ENCODE assay signal across 14 mouse cellular contexts in the genomic region with DNA sequence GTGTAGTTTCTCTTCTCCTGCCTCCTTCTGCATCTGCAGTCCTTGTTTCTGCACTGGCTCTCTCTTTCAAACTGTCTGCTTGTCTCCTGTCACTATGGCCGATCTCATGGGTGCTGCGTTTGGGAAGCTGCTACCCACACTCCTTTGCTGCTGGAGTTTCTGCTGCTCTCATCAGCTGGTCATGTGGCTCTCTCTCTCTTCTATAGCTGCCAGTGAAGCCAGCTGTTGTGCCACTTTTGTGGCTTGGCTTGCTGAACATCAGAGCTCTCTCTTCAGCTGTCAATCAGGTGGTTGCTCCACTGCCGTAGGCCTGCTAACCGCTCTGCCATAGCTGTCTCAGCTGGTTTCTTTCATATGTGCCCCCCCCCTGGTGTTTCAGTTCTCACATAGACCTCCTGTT. TPM values are rescaled to one million over a fixed set of nuclear protein-coding genes. Genes with fewer than 3 reads are reported as not detected.
A peak's percentile ranks its signal among the peaks of the same experiment; 100 is the strongest.
DNase-seq lines count a peak whose midpoint lies in the region; ATAC-seq lines count a peak whose summit lies in the region.
"Had no signal": no experiment of that assay in that cellular context is flagged by ENCODE, and none has a peak within 500 bp of the region (broad histone marks: within the 10 kb centered on the region; RNA-seq: fewer than 3 reads in every experiment).

No protein-coding gene starts in this region.

- H3K27me3 ChIP-seq in erythroblast, embryonic 14.5 days (ENCODE audit: control insufficient read depth), result no peaks in the 10 kb centered on the region; the same call in 1 of the 2 replicates
- H3K27me3 ChIP-seq in hindbrain, embryonic 16.5 days (replicated peaks; ENCODE audit: control insufficient read depth, insufficient read depth, low read length), result no peaks in the 10 kb centered on the region
- H3K27me3 ChIP-seq in neural tube, embryonic 15.5 days (replicated peaks), result no peaks in the 10 kb centered on the region
- H3K27me3 ChIP-seq: forebrain, embryonic 15.5 days; heart, embryonic 15.5 days; lung, embryonic 15.5 days had no signal

- no peak overlapping the region for H3K27ac ChIP-seq in hindbrain, embryonic 16.5 days (ENCODE audit: low read depth, low read length)
- H3K27ac ChIP-seq in neural tube, embryonic 15.5 days (replicated peaks), result no peak overlapping the region
- H3K27ac ChIP-seq: forebrain, embryonic 15.5 days; heart, embryonic 15.5 days; lung, embryonic 15.5 days had no signal

- peaks cover 86% of the 10 kb centered on the region for H3K4me1 ChIP-seq in erythroblast, embryonic 14.5 days (ENCODE audit: control insufficient read depth)
- no peaks in the 10 kb centered on the region for H3K4me1 ChIP-seq in hindbrain, embryonic 16.5 days (ENCODE audit: control insufficient read depth, insufficient read depth, low read depth, low read length)
- no peaks in the 10 kb centered on the region for H3K4me1 ChIP-seq in neural tube, embryonic 15.5 days
- H3K4me1 ChIP-seq: forebrain, embryonic 15.5 days; lung, embryonic 15.5 days had no signal

- H3K4me2 ChIP-seq in hindbrain, embryonic 16.5 days (ENCODE audit: low read length), result no peak overlapping the region
- no peak overlapping the region for H3K4me2 ChIP-seq in neural tube, embryonic 15.5 days
- H3K4me2 ChIP-seq: forebrain, embryonic 15.5 days; heart, embryonic 15.5 days; lung, embryonic 15.5 days had no signal

- peak; percentile 17 for ATAC-seq in megakaryocyte-erythroid progenitor cell, adult 5-6 weeks (replicated peaks; ENCODE audit: low FRiP score, low TSS enrichment, poor library complexity, severe bottlenecking)
- ATAC-seq in granulocyte monocyte progenitor cell, adult 5-6 weeks (replicated peaks; ENCODE audit: poor library complexity, severe bottlenecking), result no peak
- no peak for ATAC-seq in hindbrain, embryonic 16.5 days
- no peak for ATAC-seq in neural tube, embryonic 15.5 days (ENCODE audit: low FRiP score)
- ATAC-seq: activated CD4-positive, CD25-positive, alpha-beta regulatory T cell, adult 4 months; forebrain, embryonic 15.5 days had no signal

- peaks cover 29% of the 10 kb centered on the region for H3K36me3 ChIP-seq in erythroblast, embryonic 14.5 days (ENCODE audit: control insufficient read depth)
- H3K36me3 ChIP-seq in hindbrain, embryonic 16.5 days (ENCODE audit: control insufficient read depth, insufficient read depth, low read length), result no peaks in the 10 kb centered on the region
- no peaks in the 10 kb centered on the region for H3K36me3 ChIP-seq in neural tube, embryonic 15.5 days
- H3K36me3 ChIP-seq: forebrain, embryonic 15.5 days; heart, embryonic 15.5 days; lung, embryonic 15.5 days had no signal

- no peak overlapping the region for H3K9ac ChIP-seq in hindbrain, embryonic 16.5 days (ENCODE audit: low read depth, low read length)
- no peak overlapping the region for H3K9ac ChIP-seq in neural tube, embryonic 15.5 days (replicated peaks)
- H3K9ac ChIP-seq: forebrain, embryonic 15.5 days; heart, embryonic 15.5 days; lung, embryonic 15.5 days had no signal

- peaks cover 24% of the 10 kb centered on the region for H3K9me3 ChIP-seq in erythroblast, embryonic 14.5 days (ENCODE audit: control insufficient read depth, low read length)
- no peaks in the 10 kb centered on the region for H3K9me3 ChIP-seq in hindbrain, embryonic 16.5 days (ENCODE audit: control insufficient read depth, low read length)
- no peaks in the 10 kb centered on the region for H3K9me3 ChIP-seq in neural tube, embryonic 15.5 days (replicated peaks)
- H3K9me3 ChIP-seq: forebrain, embryonic 15.5 days; heart, embryonic 15.5 days; lung, embryonic 15.5 days had no signal

- DNase-seq in CD4-positive helper T cell, adult 2 months (ENCODE audit: low read depth, low spot score), result peak; percentile 34
- DNase-seq in CD8-positive naive resting alpha-beta T cell, adult 2 months (ENCODE audit: low read depth in 2 of 2, low spot score in 2 of 2), result peak; percentile 49 to 68
- no peak for DNase-seq in layer of hippocampus, adult 18-20 months (ENCODE audit: low spot score in 2 of 2)
- DNase-seq: embryo, embryonic 11 days; kidney, postnatal 14 days had no signal

- 88% methylated on average over 4 of the region's 4 CpGs for WGBS in hindbrain, embryonic 16.5 days
- WGBS in neural tube, embryonic 15.5 days, result 88% methylated on average over 4 of the region's 4 CpGs

- peak overlapping the region; percentile 65 for H3K4me3 ChIP-seq in erythroblast, embryonic 14.5 days (replicated peaks)
- H3K4me3 ChIP-seq in hindbrain, embryonic 16.5 days (ENCODE audit: low read length), result no peak overlapping the region
- H3K4me3 ChIP-seq in neural tube, embryonic 15.5 days (replicated peaks), result no peak overlapping the region
- H3K4me3 ChIP-seq: forebrain, embryonic 15.5 days; heart, embryonic 15.5 days; lung, embryonic 15.5 days had no signal

RNA-seq across cellular contexts. Expression of a gene that starts 17.0 kb away (rescaled TPM):
- polyA plus RNA-seq in erythroblast, embryonic 14.5 days (2012), result not detected in 2 replicates
- total RNA-seq in megakaryocyte-erythroid progenitor cell, adult 5-6 weeks (2014; fragmentation: Nextera tagmentation), result not detected in 2 replicates
- total RNA-seq in megakaryocyte-erythroid progenitor cell, adult 5-6 weeks (2017), result not detected in 2 replicates
- total RNA-seq in granulocyte monocyte progenitor cell, adult 5-6 weeks (2014; fragmentation: Nextera tagmentation), result not detected in 2 replicates
- not detected in 2 replicates for total RNA-seq in granulocyte monocyte progenitor cell, adult 5-6 weeks (2017)
- 10 to 100 TPM; 59.8 to 61.7 TPM for total RNA-seq in layer of hippocampus, adult 18-20 months (2021)
- polyA plus RNA-seq in hindbrain, embryonic 16.5 days (2015; fragmentation: Nextera tagmentation; extraction: Ambion mirVana), result 14.1 and 14.4 TPM in 2 replicates
- 15.8 and 20.2 TPM in 2 replicates for polyA plus RNA-seq in neural tube, embryonic 15.5 days (2015; fragmentation: Nextera tagmentation; extraction: Ambion mirVana)
- polyA plus RNA-seq: activated CD4-positive, CD25-positive, alpha-beta regulatory T cell, adult 4 months had no signal

Comparison
In these comparisons a context has a peak if more than half of its experiments do, and no peak if none do; other contexts are left out.
1. DNase-seq: peak in CD4-positive helper T cell, adult 2 months (single experiment) and CD8-positive naive resting alpha-beta T cell, adult 2 months (2 of 2); none in layer of hippocampus, adult 18-20 months (0 of 2).
2. RNA of a gene that starts 17.0 kb away (total RNA-seq): 59.8 to 61.7 TPM in layer of hippocampus, adult 18-20 months; not detected in megakaryocyte-erythroid progenitor cell, adult 5-6 weeks and not detected in granulocyte monocyte progenitor cell, adult 5-6 weeks; every median in the first group is over 10 times any median in the second.